Mouse (Mus musculus): Measurements from ENCODE around the gene Chit1.

GRCm38 (mm10) chr1:134173081-134173480 is 62.0 kb downstream of the Chit1 start:
- no peak for TF ChIP-seq CTCF (IDR thresholded peaks at IDR 0.05; ENCODE audit: low read depth, low read length)
- no peak for TF ChIP-seq POLR2AphosphoS5 (IDR thresholded peaks at IDR 0.05; ENCODE audit: insufficient replicate concordance, low read depth, low read length)
- no peak for TF ChIP-seq GATA2 (IDR thresholded peaks at IDR 0.05; ENCODE audit: borderline replicate concordance, low read depth, low read length)

All from G1E (cell line).